Mouse (Mus musculus) C3H10T1/2 (cell line): ENCODE data around the gene P4ha1. TPM values are rescaled to one million over a fixed set of nuclear protein-coding genes. Genes with fewer than 3 reads are reported as not detected.

Experiments used
- polyA plus RNA-seq, 2 experiments: library from polyadenylated mRNA; unstranded; fragments of >200 nt; fragmentation: generic; extraction: Trizol; gene quantifications; one replicate each; pipeline ENCODE4 v1.2.1; 2012; ENCODE audit warnings: missing spikeins in 2 of 2

P4ha1 gene
- polyA plus RNA-seq = 10 to 100 TPM in 1 of 2 experiments, 1 to 10 TPM in 1; 9.2 to 51.3 TPM

GRCm38 (mm10) chr10:59323100-59323487, at the start of gene P4ha1:
TSS of gene P4ha1 (plus strand) at chr10:59323296.

DNA sequence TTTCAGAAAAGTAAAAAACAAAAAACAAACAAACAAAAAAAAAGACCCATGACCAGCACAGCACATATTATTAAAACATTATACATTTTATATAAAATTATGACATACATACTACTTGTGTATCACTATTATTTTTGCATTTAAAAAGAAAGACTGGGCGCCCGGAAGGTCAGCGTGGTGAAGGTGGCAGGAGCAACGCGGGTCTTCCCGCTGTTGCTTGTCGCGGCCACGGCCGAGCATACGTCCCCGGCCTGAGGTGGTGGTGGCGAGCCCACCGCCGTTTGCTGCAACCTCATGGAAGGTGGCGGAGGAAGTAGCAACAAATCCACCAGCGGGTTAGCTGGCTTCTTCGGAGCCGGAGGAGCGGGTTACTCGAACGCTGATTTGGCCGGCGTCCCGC, 72.4 kb downstream of the P4ha1 start, which contains the start of gene Gm10273:
Gene Gm10273, plus strand, starts transcription at position 172 of the 400 bp plus-strand sequence.

GRCm38 (mm10) chr10:59402899-59403792, 80.0 kb downstream of the P4ha1 start, which contains the start of gene Pla2g12b:
TSS of gene Pla2g12b (plus strand) at chr10:59403660.

Other genes with a start within 250 kb of the P4ha1 start
- gene Sept10, start 101.4 kb upstream of the P4ha1 start, polyA plus RNA-seq = 10 to 100 TPM in 1 of 2 experiments, under 1 TPM in 1; 0.68 to 10.2 TPM
- gene Sowahc, start 101.3 kb upstream of the P4ha1 start, polyA plus RNA-seq = 1 to 10 TPM in 1 of 2 experiments, under 1 TPM in 1; 0.21 to 1.7 TPM
- 1 to 10 TPM; 3.0 to 6.8 TPM for gene Gm10273, start 72.3 kb downstream of the P4ha1 start, polyA plus RNA-seq
- not detected for gene Pla2g12b, start 80.4 kb downstream of the P4ha1 start, polyA plus RNA-seq
- under 1 TPM; 0.04 to 0.18 TPM for gene Oit3, start 118.5 kb downstream of the P4ha1 start, polyA plus RNA-seq